Mouse (Mus musculus) hindbrain, embryonic 16.5 days (tissue): Measurements from ENCODE around the gene Dzip3. TPM values are rescaled to one million over a fixed set of nuclear protein-coding genes. Genes with fewer than 3 reads are reported as not detected.

ENCODE experiments used
- ATAC-seq: fragments of 200-750 bp; cut with Nextera tagmentation; 2 replicates; pipeline ENCODE4 v1.8.0; 2017; ENCODE audit warnings: moderate TSS enrichment, moderate library complexity
- H3K27ac ChIP-seq: fragments of 300-500 bp; sonication (generic); 2 replicates; pipeline ENCODE4 v1.5.1; 2014; ENCODE audit warnings: low read depth, mild to moderate bottlenecking, control low read depth, low read length, moderate library complexity
- H3K27me3 ChIP-seq: fragments of 300-500 bp; sonication (generic); replicated peaks from 2 replicates; pipeline ENCODE4 v1.6.1; 2014; ENCODE audit warnings: low read length; ENCODE audit not compliant: control insufficient read depth, insufficient read depth
- H3K36me3 ChIP-seq: fragments of 300-500 bp; sonication (generic); 2 replicates; pipeline ENCODE4 v1.6.1; 2014; ENCODE audit warnings: mild to moderate bottlenecking, low read length, moderate library complexity, mixed read lengths; ENCODE audit not compliant: control insufficient read depth, insufficient read depth
- H3K4me1 ChIP-seq: fragments of 300-500 bp; sonication (generic); 2 replicates; pipeline ENCODE4 v1.6.1; 2014; ENCODE audit warnings: low read depth, low read length; ENCODE audit not compliant: control insufficient read depth, insufficient read depth
- H3K4me2 ChIP-seq: fragments of 300-500 bp; sonication (generic); 2 replicates; pipeline ENCODE4 v1.6.1; 2014; ENCODE audit warnings: mild to moderate bottlenecking, low read length, control low read depth, moderate library complexity
- H3K4me3 ChIP-seq: fragments of 300-500 bp; sonication (generic); 2 replicates; pipeline ENCODE4 v1.5.1; 2014; ENCODE audit warnings: mild to moderate bottlenecking, low read length, control low read depth, moderate library complexity
- H3K9ac ChIP-seq: fragments of 300-500 bp; sonication (generic); 2 replicates; pipeline ENCODE4 v1.6.1; 2014; ENCODE audit warnings: low read depth, mild to moderate bottlenecking, control low read depth, low read length, moderate library complexity
- H3K9me3 ChIP-seq: fragments of 300-500 bp; sonication (generic); 2 replicates; pipeline ENCODE4 v1.6.1; 2014; ENCODE audit warnings: mild to moderate bottlenecking, low read length, moderate library complexity; ENCODE audit not compliant: control insufficient read depth
- WGBS: fragments of 180-500 bp; shearing (Covaris S2); extraction: QIAGEN DNeasy Blood & Tissue Kit; methylation state at CpG from one replicate; pipeline ENCODE4 v1.1.7; 2014; 5-methylcytosine and 5-hydroxymethylcytosine counted together
- polyA plus RNA-seq: library from polyadenylated mRNA; unstranded; fragments of >200 nt; fragmentation: Nextera tagmentation; extraction: Ambion mirVana; gene quantifications from 2 replicates; pipeline ENCODE4 v1.2.1, GENCODE M21; 2015

Gene Dzip3
- polyA plus RNA-seq: 53.5 and 55.2 TPM in 2 replicates

- ATAC-seq: peak; percentile 99
- Histone ChIP-seq H3K9ac (peak within 1 kb of the TSS; percentile 98), H3K4me3 (peak within 1 kb of the TSS; percentile 82), H3K9me3 (no peaks in the 10 kb centered on the region), H3K4me2 (peak within 1 kb of the TSS; percentile 92), H3K36me3 (no peaks in the 10 kb centered on the region), H3K27ac (peak within 1 kb of the TSS; percentile 94), H3K27me3 (no peaks in the 10 kb centered on the region), H3K4me1 (peaks cover 5% of the 10 kb centered on the region)
- under 1% methylated on average over 66 of the region's 74 CpGs for WGBS
These were observed at the start of gene Dzip3, which contains the start of gene Cip2a for GRCm38 (mm10) chr16:48993559-48994342. Gene Dzip3 (minus strand): TSS chr16:48994165. Gene Cip2a (plus strand): TSS chr16:48994185.

GRCm38 (mm10) chr16:49040554-49041221 is 46.7 kb upstream of the Dzip3 start:
- H3K4me3 ChIP-seq: no peak overlapping the region
- H3K36me3 ChIP-seq: no peaks in the 10 kb centered on the region
- no peak overlapping the region for H3K4me2 ChIP-seq
- H3K9ac ChIP-seq: no peak overlapping the region
- no peaks in the 10 kb centered on the region for H3K27me3 ChIP-seq
- no peaks in the 10 kb centered on the region for H3K4me1 ChIP-seq
- no peak overlapping the region for H3K27ac ChIP-seq
- no peak for ATAC-seq
- H3K9me3 ChIP-seq: no peaks in the 10 kb centered on the region
- 81% methylated on average over 3 of the region's 3 CpGs for WGBS

- WGBS: 87% methylated on average over 4 of the region's 4 CpGs
- no peak overlapping the region for H3K9ac ChIP-seq
- ATAC-seq: no peak
These were observed 43.8 kb upstream of the Dzip3 start for GRCm38 (mm10) chr16:49037771-49038170.

GRCm38 (mm10) chr16:49035852-49036251 is 41.9 kb upstream of the Dzip3 start:
- H3K9me3 ChIP-seq: no peaks in the 10 kb centered on the region
- H3K4me3 ChIP-seq: no peak overlapping the region
- peak; percentile 56; the same call in 1 of the 2 replicates for ATAC-seq
- WGBS: 66% methylated on average over 4 of the region's 4 CpGs
- H3K27me3 ChIP-seq: no peaks in the 10 kb centered on the region
- H3K36me3 ChIP-seq: no peaks in the 10 kb centered on the region
- H3K4me2 ChIP-seq: no peak overlapping the region
- H3K4me1 ChIP-seq: no peaks in the 10 kb centered on the region
- no peak overlapping the region for H3K9ac ChIP-seq
- no peak overlapping the region for H3K27ac ChIP-seq

More at GRCm38 (mm10) chr16:49037771-49038170, 43.8 kb upstream of the Dzip3 start:
- Histone ChIP-seq H3K4me1 (no peaks in the 10 kb centered on the region), H3K27me3 (no peaks in the 10 kb centered on the region), H3K9me3 (no peaks in the 10 kb centered on the region), H3K36me3 (no peaks in the 10 kb centered on the region), H3K27ac (no peak overlapping the region), H3K4me3 (no peak overlapping the region), H3K4me2 (no peak overlapping the region)

GRCm38 (mm10) chr16:49016620-49017332 is 22.8 kb upstream of the Dzip3 start:
- H3K9ac ChIP-seq: no peak overlapping the region
- peak; percentile 63; the same call in 1 of the 2 replicates for ATAC-seq
- 65% methylated on average over 5 of the region's 5 CpGs for WGBS

GRCm38 (mm10) chr16:49004151-49004550 is 10.2 kb upstream of the Dzip3 start:
- no peak overlapping the region for H3K4me3 ChIP-seq
- H3K9me3 ChIP-seq: no peaks in the 10 kb centered on the region
- no peak overlapping the region for H3K27ac ChIP-seq
- no peaks in the 10 kb centered on the region for H3K27me3 ChIP-seq
- no peak for ATAC-seq
- H3K9ac ChIP-seq: no peak overlapping the region
- no peak overlapping the region for H3K4me2 ChIP-seq
- 94% methylated on average over 5 of the region's 5 CpGs for WGBS
- no peaks in the 10 kb centered on the region for H3K36me3 ChIP-seq
- no peaks in the 10 kb centered on the region for H3K4me1 ChIP-seq

More at GRCm38 (mm10) chr16:49016620-49017332, 22.8 kb upstream of the Dzip3 start:
- Histone ChIP-seq H3K36me3 (no peaks in the 10 kb centered on the region), H3K9me3 (no peaks in the 10 kb centered on the region), H3K27me3 (no peaks in the 10 kb centered on the region), H3K4me3 (no peak overlapping the region), H3K4me2 (no peak overlapping the region), H3K27ac (no peak overlapping the region), H3K4me1 (no peaks in the 10 kb centered on the region)

- no peak for ATAC-seq
- under 1% methylated on average over 17 of the region's 18 CpGs for WGBS
- no peak overlapping the region for H3K27ac ChIP-seq
These were observed 353 bp upstream of the Dzip3 start for GRCm38 (mm10) chr16:48994343-48994693.

GRCm38 (mm10) chr16:48993231-48993558 is 770 bp downstream of the Dzip3 start:
- under 1% methylated on average over 9 of the region's 9 CpGs for WGBS
- Histone ChIP-seq H3K9me3 (no peaks in the 10 kb centered on the region), H3K4me3 (peak overlapping the region; percentile 82), H3K27me3 (no peaks in the 10 kb centered on the region), H3K4me2 (peak overlapping the region; percentile 74), H3K27ac (peak overlapping the region; percentile 94), H3K9ac (peak overlapping the region; percentile 98), H3K4me1 (peaks cover 5% of the 10 kb centered on the region), H3K36me3 (no peaks in the 10 kb centered on the region)
- no peak for ATAC-seq

More at GRCm38 (mm10) chr16:48994343-48994693, 353 bp upstream of the Dzip3 start:
- H3K27me3 ChIP-seq: no peaks in the 10 kb centered on the region
- H3K36me3 ChIP-seq: no peaks in the 10 kb centered on the region
- no peaks in the 10 kb centered on the region for H3K9me3 ChIP-seq
- peak overlapping the region; percentile 82 for H3K4me3 ChIP-seq
- peak overlapping the region; percentile 92 for H3K4me2 ChIP-seq
- H3K4me1 ChIP-seq: peaks cover 5% of the 10 kb centered on the region
- peak overlapping the region; percentile 98 for H3K9ac ChIP-seq
